Mouse (Mus musculus) megakaryocyte-erythroid progenitor cell, adult 5 weeks (primary cell): ENCODE results near the gene Ctsm. TPM values are rescaled to one million over a fixed set of nuclear protein-coding genes. Genes with fewer than 3 reads are reported as not detected.

ENCODE experiments used
- polyA plus RNA-seq: library from polyadenylated mRNA; stranded (reverse); fragments of >175 nt; gene quantifications from 2 replicates; pipeline ENCODE4 v1.2.3, GENCODE M21; 2012

Gene Ctsm
- polyA plus RNA-seq, result not detected in 2 replicates

GRCm38 (mm10) chr13:61541631-61542030 is at the start of gene Ctsm:
TSS of gene Ctsm (minus strand) at chr13:61541839.

GRCm38 (mm10) chr13:61570027-61570426 is 28.4 kb upstream of the Ctsm start, which contains the start of gene Cts3:
TSS of gene Cts3 (minus strand) at chr13:61570127.

DNA sequence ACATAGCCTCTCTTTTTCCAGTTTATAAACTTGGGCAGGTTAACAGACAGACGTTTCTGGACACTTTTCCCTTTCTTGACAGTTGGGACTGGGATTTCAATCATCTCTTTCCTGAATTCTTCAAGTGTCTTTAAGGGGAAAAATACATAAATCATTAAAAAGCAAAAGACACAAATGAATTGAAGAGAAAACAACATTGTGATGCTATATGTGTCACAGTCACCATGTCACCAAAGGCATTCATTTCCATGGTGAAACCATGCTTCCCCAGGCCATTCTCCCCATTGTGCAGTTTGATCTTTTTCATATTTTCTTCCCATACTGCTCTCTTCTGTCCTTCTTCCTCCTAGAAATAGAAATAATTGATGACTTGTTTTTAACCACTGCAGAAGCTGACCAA is 26.4 kb upstream of the Ctsm start, which contains the start of gene Gm49352:
Gm49352 (minus strand) TSS at position 101 of the 400 bp plus-strand sequence.

Other genes with a start within 250 kb of the Ctsm start
- gene Cts7, start 183.6 kb downstream of the Ctsm start, polyA plus RNA-seq, result not detected in 2 replicates
- not detected in 2 replicates for gene Gm49352, start 26.3 kb upstream of the Ctsm start, polyA plus RNA-seq
- not detected in 2 replicates for gene Cts3, start 28.3 kb upstream of the Ctsm start, polyA plus RNA-seq